ENCODE assay signal across 8 mouse cellular contexts in the genomic region with DNA sequence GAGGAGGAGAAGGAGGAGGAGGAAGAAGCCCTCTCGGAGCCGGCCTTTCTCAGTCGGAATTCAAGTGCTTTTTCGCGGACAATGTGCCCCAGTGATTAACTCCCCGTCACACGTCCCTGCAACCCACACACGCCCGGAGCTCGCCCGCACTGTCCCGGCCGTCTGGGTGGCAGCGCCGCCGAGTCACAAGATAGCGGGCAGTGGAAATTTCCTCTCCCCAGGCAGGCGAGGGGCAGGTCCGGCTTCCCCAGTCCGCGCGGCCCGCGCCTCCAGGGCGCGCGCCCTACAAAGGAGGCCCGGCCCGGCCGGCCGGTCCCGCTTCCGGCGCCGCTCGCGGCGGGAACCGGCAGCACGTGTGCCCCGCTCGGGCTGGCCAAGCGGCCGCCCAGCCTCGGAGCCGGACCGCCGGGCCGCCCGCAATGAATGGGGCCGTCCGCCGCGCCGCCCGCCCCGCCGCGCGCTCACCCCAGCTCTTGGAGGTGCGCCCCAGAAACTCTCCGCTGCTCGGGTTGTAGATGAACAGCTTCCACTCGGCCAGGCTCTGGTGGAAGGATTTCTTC. TPM values are rescaled to one million over a fixed set of nuclear protein-coding genes. Genes with fewer than 3 reads are reported as not detected.
DNase-seq lines count a peak whose midpoint lies in the region; ATAC-seq and TF ChIP-seq lines count a peak whose summit lies in the region.

No protein-coding gene starts in this region.

- peak overlapping the region; percentile 84 for H3K4me3 ChIP-seq in forebrain, embryonic 10.5 days
- H3K4me3 ChIP-seq in heart, embryonic 14.5 days (ENCODE audit: control insufficient read depth in 1 of 2, insufficient read depth in 1 of 2, low read depth in 1 of 2, low read length in 2 of 2), result peak overlapping the region; percentile 88 to 89
- peak overlapping the region; percentile 67 for H3K4me3 ChIP-seq in liver, embryonic 11.5 days (ENCODE audit: low read depth, low read length)
- peak overlapping the region; percentile 76 for H3K4me3 ChIP-seq in myocyte

- no peaks in the 10 kb centered on the region for H3K27me3 ChIP-seq in forebrain, embryonic 10.5 days (ENCODE audit: poor library complexity, severe bottlenecking)
- no peaks in the 10 kb centered on the region for H3K27me3 ChIP-seq in heart, embryonic 14.5 days (ENCODE audit: control insufficient read depth, insufficient read depth, low read length)
- no peaks in the 10 kb centered on the region for H3K27me3 ChIP-seq in liver, embryonic 11.5 days (replicated peaks; ENCODE audit: control insufficient read depth, insufficient read depth, low read length)
- no peaks in the 10 kb centered on the region for H3K27me3 ChIP-seq in myocyte (ENCODE audit: control insufficient read depth, insufficient read depth, insufficient read length)
- no peaks in the 10 kb centered on the region for H3K27me3 ChIP-seq in splenic B cell, adult 2 months (ENCODE audit: control insufficient read depth, insufficient read depth, low read length, poor library complexity, severe bottlenecking)

- H3K4me2 ChIP-seq in heart, embryonic 14.5 days (ENCODE audit: low read length), result peak overlapping the region; percentile 77
- H3K4me2 ChIP-seq in liver, embryonic 11.5 days, result peak overlapping the region; percentile 79
- peak overlapping the region; percentile 91 for H3K4me2 ChIP-seq in myocyte (ENCODE audit: low read depth)

- H3K9ac ChIP-seq in heart, embryonic 14.5 days (ENCODE audit: low read length), result peak overlapping the region; percentile 91
- H3K9ac ChIP-seq in liver, embryonic 11.5 days (ENCODE audit: low read depth, low read length), result peak overlapping the region; percentile 83

- H3K9me3 ChIP-seq in forebrain, embryonic 10.5 days, result no peaks in the 10 kb centered on the region
- no peaks in the 10 kb centered on the region for H3K9me3 ChIP-seq in heart, embryonic 14.5 days (ENCODE audit: control insufficient read depth, low read length)
- H3K9me3 ChIP-seq in liver, embryonic 11.5 days (ENCODE audit: control insufficient read depth, low read length), result no peaks in the 10 kb centered on the region

- peak; percentile 27 for TF ChIP-seq POLR2A in myocyte (IDR thresholded peaks at IDR 0.05; ENCODE audit: insufficient read length, low read depth)

- peak overlapping the region; percentile 95 for H3K27ac ChIP-seq in forebrain, embryonic 10.5 days
- peak overlapping the region; percentile 96 for H3K27ac ChIP-seq in heart, embryonic 14.5 days (replicated peaks in 1 of 2; ENCODE audit: control insufficient read depth in 1 of 2, insufficient read depth in 1 of 2, low read depth in 2 of 2, low read length in 2 of 2)
- H3K27ac ChIP-seq in liver, embryonic 11.5 days (ENCODE audit: low read depth, low read length), result peak overlapping the region; percentile 91

- H3K4me1 ChIP-seq in forebrain, embryonic 10.5 days, result peaks cover 28% of the 10 kb centered on the region
- H3K4me1 ChIP-seq in heart, embryonic 14.5 days (ENCODE audit: control insufficient read depth in 2 of 2, insufficient read depth in 2 of 2, low read length in 2 of 2), result peaks cover 5 to 22% of the 10 kb centered on the region in 2 experiments
- H3K4me1 ChIP-seq in liver, embryonic 11.5 days (replicated peaks; ENCODE audit: control insufficient read depth, insufficient read depth, low read length), result peaks cover 23% of the 10 kb centered on the region

- peaks cover 49% of the 10 kb centered on the region for H3K79me2 ChIP-seq in myocyte (ENCODE audit: control insufficient read depth, insufficient read depth)

- DNase-seq in CD4-positive, CD25-positive, alpha-beta regulatory T cell, adult 2 months (ENCODE audit: low read depth, low spot score), result peak; percentile 66
- peak; percentile 54 for DNase-seq in c-Kit-negative CD71-positive TER-119-positive erythroid progenitor cells, embryonic 14.5 days (ENCODE audit: low read depth, low spot score)
- peak; percentile 65 for DNase-seq in forebrain, embryonic 10.5 days (ENCODE audit: extremely low spot score, low spot score)
- peak; percentile 83 for DNase-seq in kidney, postnatal 10 days
- DNase-seq in liver, embryonic 11.5 days (ENCODE audit: low spot score), result peak; percentile 74
- DNase-seq in splenic B cell, adult 2 months (ENCODE audit: low read depth, low spot score), result peak; percentile 72

- H3K36me3 ChIP-seq in forebrain, embryonic 10.5 days (replicated peaks), result peaks cover 8% of the 10 kb centered on the region
- H3K36me3 ChIP-seq in heart, embryonic 14.5 days (ENCODE audit: control insufficient read depth, insufficient read depth, low read length), result peaks cover 5% of the 10 kb centered on the region; the same call in 1 of the 2 replicates
- no peaks in the 10 kb centered on the region for H3K36me3 ChIP-seq in liver, embryonic 11.5 days (ENCODE audit: control insufficient read depth, insufficient read depth, low read length)
- H3K36me3 ChIP-seq in myocyte (ENCODE audit: control insufficient read depth, insufficient read depth), result no peaks in the 10 kb centered on the region
- no peaks in the 10 kb centered on the region for H3K36me3 ChIP-seq in splenic B cell, adult 2 months (ENCODE audit: control insufficient read depth, insufficient read depth, low read length, poor library complexity, severe bottlenecking)

- ATAC-seq in heart, embryonic 14.5 days (ENCODE audit: insufficient number of reproducible peaks, insufficient read depth, low FRiP score, low read depth), result peak; percentile 70
- peak; percentile 67 for ATAC-seq in liver, embryonic 11.5 days (replicated peaks; ENCODE audit: low FRiP score)

- under 1% methylated on average over 64 of the region's 64 CpGs for WGBS in forebrain, embryonic 10.5 days
- WGBS in heart, embryonic 14.5 days, result under 1% methylated on average over 58 of the region's 64 CpGs
- under 1% methylated on average over 60 of the region's 64 CpGs for WGBS in liver, embryonic 11.5 days

- peak overlapping the region; percentile 97 for H3ac ChIP-seq in myocyte (ENCODE audit: control insufficient read depth, insufficient read length)

TF ChIP-seq in myocyte, 11 proteins besides CTCF, POLR2A, EP300 and RAD21:
- TF ChIP-seq CEBPB (IDR thresholded peaks at IDR 0.05; ENCODE audit: insufficient read depth, poor library complexity, severe bottlenecking), result no peak
- TF ChIP-seq MAX (IDR thresholded peaks at IDR 0.05; ENCODE audit: low read depth), result no peak
- no peak for TF ChIP-seq POLR2AphosphoS2 (IDR thresholded peaks at IDR 0.05; ENCODE audit: insufficient read length, low read depth)
- TF ChIP-seq TCF3 (IDR thresholded peaks at IDR 0.05; ENCODE audit: insufficient read length, low read depth), result no peak
- no peak for TF ChIP-seq E2F4 (IDR thresholded peaks at IDR 0.05; ENCODE audit: insufficient read depth)
- TF ChIP-seq MYOG (IDR thresholded peaks at IDR 0.05; ENCODE audit: control insufficient read depth in 1 of 3, insufficient read depth in 1 of 3, insufficient read length in 2 of 3, low read depth in 2 of 3), result no peak
- TF ChIP-seq REST (IDR thresholded peaks at IDR 0.05; ENCODE audit: insufficient read depth, insufficient read length), result no peak
- no peak for TF ChIP-seq SRF (IDR thresholded peaks at IDR 0.05; ENCODE audit: control insufficient read depth, insufficient read length, low read depth)
- TF ChIP-seq TCF12 (IDR thresholded peaks at IDR 0.05; ENCODE audit: insufficient read depth, poor library complexity, severe bottlenecking), result no peak
- TF ChIP-seq USF1 (IDR thresholded peaks at IDR 0.05; ENCODE audit: low read depth), result no peak
- TF ChIP-seq MYOD1 (IDR thresholded peaks at IDR 0.05; ENCODE audit: control insufficient read depth in 1 of 3, insufficient read length in 2 of 3, low read depth in 2 of 3), result no peak

RNA-seq across cellular contexts. Expression of a gene that starts 0.6 kb away (rescaled TPM):
- polyA plus RNA-seq in forebrain, embryonic 10.5 days (2016; fragmentation: Nextera tagmentation; extraction: Ambion mirVana), result 172 and 176 TPM in 2 replicates
- 135 and 138 TPM in 2 replicates for polyA plus RNA-seq in heart, embryonic 14.5 days (2014; fragmentation: Nextera tagmentation; extraction: Ambion mirVana)
- polyA plus RNA-seq in liver, embryonic 11.5 days (2014; fragmentation: Nextera tagmentation; extraction: Ambion mirVana), result 137 and 144 TPM in 2 replicates
- 102 TPM for polyA plus RNA-seq in myocyte (2012; fragmentation: generic; extraction: Trizol)

Comparison
In these comparisons a context has a peak if more than half of its experiments do, and no peak if none do; other contexts are left out.
1. Peak in every context shown above with its lines: DNase-seq, ATAC-seq, H3K4me3 ChIP-seq and H3K27ac ChIP-seq.